Mouse (Mus musculus) embryonic fibroblast, embryonic 13.5 days (primary cell): ENCODE measurements around the gene Taf15. TPM values are rescaled to one million over a fixed set of nuclear protein-coding genes. Genes with fewer than 3 reads are reported as not detected.
A peak's percentile ranks its signal among the peaks of the same experiment; 100 is the strongest.

Experiments
- H3K27ac ChIP-seq: 2 replicates; pipeline ENCODE4 v1.5.1; 2012; ENCODE audit warnings: low read length, control low read depth, inconsistent platforms; ENCODE audit not compliant: insufficient read depth
- H3K4me1 ChIP-seq: 2 replicates; pipeline ENCODE4 v1.6.1; 2011; ENCODE audit warnings: low read length; ENCODE audit not compliant: control insufficient read depth, insufficient read depth
- H3K4me3 ChIP-seq: 2 replicates; pipeline ENCODE4 v1.5.1; 2011; ENCODE audit warnings: mild to moderate bottlenecking, control low read depth, low read length; ENCODE audit not compliant: insufficient read depth
- CTCF ChIP-seq: IDR thresholded peaks from 2 replicates; pipeline ENCODE4 v1.5.1; 2011; ENCODE audit warnings: mild to moderate bottlenecking, control low read depth, low read length, moderate library complexity, borderline replicate concordance; ENCODE audit not compliant: insufficient read depth
- POLR2A ChIP-seq: IDR thresholded peaks from 2 replicates; pipeline ENCODE4 v1.6.1; 2011; ENCODE audit warnings: low read depth, mild to moderate bottlenecking, control low read depth, low read length, moderate library complexity
- polyA plus RNA-seq: library from polyadenylated mRNA; stranded (reverse); fragments of >200 nt; gene quantifications from 2 replicates; pipeline ENCODE4 v1.2.4, GENCODE M21; 2011; ENCODE audit warnings: low read depth; ENCODE audit not compliant: missing spikeins, insufficient read length

The Taf15 gene
- polyA plus RNA-seq, 1 experiment, result 263 TPM

- H3K27ac ChIP-seq, result peak overlapping the region; percentile 89
- peaks cover 24% of the 10 kb centered on the region for H3K4me1 ChIP-seq
- H3K4me3 ChIP-seq, result no peak overlapping the region
- TF ChIP-seq CTCF (no peak), POLR2A (no peak)
These were observed 17.3 kb upstream of the Taf15 start for GRCm38 (mm10) chr11:83455608-83456007.

- peak overlapping the region; percentile 80 for H3K27ac ChIP-seq
These were observed 15.6 kb upstream of the Taf15 start for GRCm38 (mm10) chr11:83457257-83457656.

DNA sequence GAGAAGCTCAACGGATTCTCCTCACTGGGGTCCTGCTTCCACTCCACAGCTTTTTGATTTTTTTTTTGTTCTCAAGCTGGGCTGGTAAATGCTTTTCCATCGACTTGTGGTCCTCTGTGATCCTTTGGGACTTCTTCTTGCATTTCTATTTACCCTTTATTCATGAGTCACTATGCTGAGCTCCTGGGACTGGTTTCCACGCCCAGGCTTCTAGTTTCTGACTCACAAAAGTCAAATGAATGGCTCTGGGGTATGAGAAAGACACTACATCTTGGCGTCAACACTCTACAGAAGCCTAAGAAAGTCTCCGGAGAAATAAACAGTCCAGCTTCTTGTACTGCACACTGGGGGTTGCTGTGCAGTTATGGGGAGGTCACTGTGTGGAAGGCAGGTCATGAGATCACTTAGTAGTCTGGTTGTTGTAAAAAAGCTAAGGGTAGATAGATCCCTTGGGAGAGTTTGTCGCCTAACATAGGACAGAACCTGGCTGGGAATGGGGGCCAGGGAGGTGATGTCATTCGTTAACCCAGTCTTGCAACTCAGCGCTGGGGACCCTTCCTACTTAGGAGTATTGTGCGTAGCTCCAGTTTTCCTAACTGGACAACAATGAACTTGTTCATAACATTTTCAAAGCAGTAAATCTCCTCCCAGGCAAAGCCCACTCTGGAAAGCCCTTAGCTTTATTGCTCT is 14.8 kb upstream of the Taf15 start:
- H3K4me1 ChIP-seq, result peaks cover 24% of the 10 kb centered on the region
- TF ChIP-seq POLR2A (no peak), CTCF (no peak)
- no peak overlapping the region for H3K4me3 ChIP-seq
- peak overlapping the region; percentile 80 for H3K27ac ChIP-seq

More at GRCm38 (mm10) chr11:83457257-83457656, 15.6 kb upstream of the Taf15 start:
- Histone ChIP-seq H3K4me3 (no peak overlapping the region), H3K4me1 (peaks cover 24% of the 10 kb centered on the region)
- no peak for TF ChIP-seq CTCF
- TF ChIP-seq POLR2A, result no peak

DNA sequence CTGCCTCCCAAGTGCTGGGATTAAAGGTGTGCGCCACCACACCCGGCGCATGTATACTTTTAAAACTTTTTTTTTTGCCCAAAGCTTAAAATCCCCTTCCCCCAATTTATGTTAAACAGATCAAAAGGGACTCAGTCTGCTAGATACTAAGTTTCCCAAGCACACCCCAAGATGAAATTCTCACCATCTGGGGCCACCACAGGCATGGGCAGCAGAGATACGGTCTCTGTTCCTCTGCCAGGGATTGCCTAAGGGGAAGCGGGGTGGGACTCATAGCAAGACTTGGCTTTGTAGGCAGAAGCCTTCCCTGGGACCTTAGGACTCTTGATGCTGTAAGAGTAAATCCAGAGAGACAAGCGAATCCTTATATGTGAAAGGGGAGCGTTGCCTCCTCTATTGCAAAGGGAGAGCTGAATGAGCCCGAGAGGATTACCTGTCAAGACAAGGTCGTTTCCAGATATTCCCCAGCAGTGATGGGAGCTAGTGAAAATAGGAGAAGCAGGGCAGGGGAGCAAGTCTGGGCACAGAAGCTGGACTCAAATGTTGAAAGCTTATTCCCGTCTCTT is 11.3 kb upstream of the Taf15 start:
- H3K27ac ChIP-seq, result no peak overlapping the region
- peaks cover 15% of the 10 kb centered on the region for H3K4me1 ChIP-seq
- TF ChIP-seq CTCF, result no peak
- no peak for TF ChIP-seq POLR2A
- no peak overlapping the region for H3K4me3 ChIP-seq

DNA sequence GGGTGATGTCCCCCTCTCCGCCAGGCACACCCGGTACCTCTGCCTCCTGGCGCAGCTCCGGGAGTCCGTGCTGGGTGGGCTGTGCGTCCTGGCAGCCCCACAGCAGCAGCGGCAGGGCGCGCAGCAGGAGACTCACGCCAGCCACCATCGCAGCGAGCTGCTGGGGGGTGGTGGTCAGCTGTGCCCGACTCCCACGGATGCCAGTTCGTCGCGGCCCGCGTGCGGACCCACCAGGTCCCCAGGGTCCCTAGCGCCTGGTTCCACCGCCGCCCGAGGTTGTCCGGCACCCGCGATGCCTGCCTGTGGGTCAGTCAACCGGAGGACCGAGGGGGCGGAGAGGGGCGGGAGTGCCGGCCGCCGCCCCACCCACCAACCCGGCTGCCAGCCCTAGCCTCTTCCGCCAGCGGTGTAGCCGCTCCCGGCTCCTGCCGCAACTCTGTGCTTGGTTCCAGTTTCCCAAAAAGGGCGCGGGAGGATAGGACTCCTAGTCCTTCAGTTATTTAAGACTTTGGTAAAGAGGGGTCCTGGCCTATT is 10.1 kb upstream of the Taf15 start, which contains the start of gene Mmp28:
Gene Mmp28, minus strand, starts transcription at position 361 of the 534 bp plus-strand sequence.
- no peak within 1 kb of the TSS for H3K27ac ChIP-seq
- peaks cover 18% of the 10 kb centered on the region for H3K4me1 ChIP-seq
- H3K4me3 ChIP-seq, result peak within 1 kb of the TSS; percentile 52
- TF ChIP-seq POLR2A, result peak; percentile 60; the same call in 1 of the 2 replicates
- TF ChIP-seq CTCF, result no peak

DNA sequence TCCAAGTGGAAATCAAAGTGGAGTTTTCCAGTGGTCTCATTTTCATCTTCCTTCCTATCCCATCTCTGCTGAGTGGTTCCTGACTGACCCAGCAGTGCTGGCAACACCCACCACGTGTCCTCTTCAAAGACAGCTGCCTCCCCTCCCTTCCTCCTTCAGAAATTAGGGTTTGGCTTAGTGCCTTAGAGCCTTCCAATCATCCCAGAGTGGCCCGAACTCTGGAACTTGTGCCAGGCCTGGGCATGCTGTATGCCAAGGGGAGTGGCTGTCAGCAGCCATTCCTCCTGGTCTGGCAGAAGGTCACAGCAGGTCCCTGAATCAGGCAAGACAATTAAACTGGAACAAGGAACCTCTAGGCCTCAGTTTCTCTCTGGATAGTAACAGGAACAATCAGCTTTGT is 6.9 kb upstream of the Taf15 start:
- peaks cover 11% of the 10 kb centered on the region for H3K4me1 ChIP-seq
- no peak overlapping the region for H3K4me3 ChIP-seq
- H3K27ac ChIP-seq, result no peak overlapping the region
- TF ChIP-seq CTCF (no peak), POLR2A (no peak)

DNA sequence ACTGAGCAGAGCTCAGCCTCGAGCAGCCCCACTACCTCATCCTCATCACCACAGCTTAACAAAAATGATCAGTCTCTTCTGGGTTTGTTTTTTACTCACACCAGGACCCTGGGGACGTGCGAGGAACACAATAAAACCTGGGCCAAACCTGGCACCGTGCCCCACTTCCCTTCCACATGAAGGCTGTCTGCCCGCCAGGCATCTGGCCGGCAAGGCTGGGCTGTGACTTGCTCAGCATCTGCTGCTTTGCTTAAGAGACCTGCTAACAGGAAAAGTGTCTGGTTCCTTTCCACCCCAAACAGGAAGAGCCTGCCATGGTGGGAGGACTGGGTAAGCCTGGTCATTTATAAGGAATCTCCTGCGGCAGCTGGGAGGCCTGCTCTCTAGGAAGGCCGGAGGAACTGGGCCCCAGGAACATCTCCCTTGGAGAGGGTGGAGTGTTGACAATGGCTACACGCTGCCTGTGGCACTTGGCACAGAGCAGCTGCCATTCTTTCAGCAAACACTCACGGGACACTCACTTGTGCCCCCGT is 5.7 kb upstream of the Taf15 start:
- H3K4me1 ChIP-seq, result peaks cover 14% of the 10 kb centered on the region
- H3K4me3 ChIP-seq, result no peak overlapping the region
- no peak overlapping the region for H3K27ac ChIP-seq
- TF ChIP-seq CTCF (no peak), POLR2A (no peak)

GRCm38 (mm10) chr11:83468765-83469164 is 4.1 kb upstream of the Taf15 start:
- peaks cover 14% of the 10 kb centered on the region for H3K4me1 ChIP-seq
- H3K4me3 ChIP-seq, result no peak overlapping the region
- no peak overlapping the region for H3K27ac ChIP-seq
- TF ChIP-seq CTCF (no peak), POLR2A (no peak)

- peak overlapping the region; percentile 96 for H3K27ac ChIP-seq
- TF ChIP-seq POLR2A (no peak), CTCF (no peak)
- peak overlapping the region; percentile 38; the same call in 1 of the 2 replicates for H3K4me3 ChIP-seq
- peaks cover 10% of the 10 kb centered on the region for H3K4me1 ChIP-seq
These were observed 1.1 kb upstream of the Taf15 start for GRCm38 (mm10) chr11:83471766-83472165.
